Mouse (Mus musculus): ENCODE data around the gene Rab14. TPM values are rescaled to one million over a fixed set of nuclear protein-coding genes. Genes with fewer than 3 reads are reported as not detected.

The Rab14 gene
- total and polyA plus RNA-seq, 2 experiments from 2014 or later = 65.3 to 504 TPM

DNA sequence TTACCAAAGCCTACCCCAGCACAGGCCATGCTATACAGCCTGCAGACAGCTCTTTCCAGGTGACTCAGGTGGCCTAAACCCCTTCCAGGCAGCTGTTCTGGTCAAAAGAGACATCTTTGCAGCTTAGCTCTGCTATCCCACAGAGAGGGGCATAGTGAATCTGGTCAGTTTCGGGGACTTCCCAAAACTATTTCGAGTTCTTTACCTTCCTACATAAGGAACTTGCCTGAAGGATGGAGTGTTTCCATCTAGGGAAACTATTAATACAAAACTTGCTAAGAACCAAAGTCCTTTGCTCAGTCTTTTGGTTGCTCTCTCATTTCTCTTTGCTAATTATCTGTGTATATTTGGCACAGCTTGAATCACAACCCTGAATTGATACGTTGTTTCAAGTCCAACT lies 59.2 kb downstream of the Rab14 start:
- H3K36me3 ChIP-seq (ENCODE audit: insufficient read depth, low read length) = peaks cover 51% of the 10 kb centered on the region
- H3K4me2 ChIP-seq (ENCODE audit: low read depth, low read length, poor library complexity, severe bottlenecking) = no peak overlapping the region
- H3K27ac ChIP-seq (ENCODE audit: low read depth, low read length) = no peak overlapping the region
- no peak for TF ChIP-seq CTCF (IDR thresholded peaks at IDR 0.05)
- H3K9ac ChIP-seq (replicated peaks; ENCODE audit: low read length, poor library complexity, severe bottlenecking) = no peak overlapping the region
- H3K4me3 ChIP-seq (ENCODE audit: low read depth, low read length) = no peak overlapping the region
- H3K9me3 ChIP-seq (ENCODE audit: low read length) = no peaks in the 10 kb centered on the region
- no peaks in the 10 kb centered on the region for H3K27me3 ChIP-seq (ENCODE audit: insufficient read depth, low read length)
- ATAC-seq (ENCODE audit: low FRiP score) = no peak
- no peak for DNase-seq (ENCODE audit: low spot score)
- 96% methylated on average over 3 of the region's 3 CpGs for WGBS
- H3K4me1 ChIP-seq (ENCODE audit: insufficient read depth, low read length) = no peaks in the 10 kb centered on the region

- TF ChIP-seq CTCF (IDR thresholded peaks at IDR 0.05) = no peak
- ATAC-seq (ENCODE audit: low FRiP score) = no peak
These were observed 62.3 kb downstream of the Rab14 start for GRCm38 (mm10) chr2:35138576-35138975.

GRCm38 (mm10) chr2:35133891-35134290 lies 67.0 kb downstream of the Rab14 start:
- Histone ChIP-seq H3K4me1 (ENCODE audit: insufficient read depth, low read length) (0 out of 2 replicates have a peak, but pooled peaks cover 3% of the 10 kb centered on the region), H3K27me3 (ENCODE audit: insufficient read depth, low read length) (no peaks in the 10 kb centered on the region), H3K36me3 (ENCODE audit: insufficient read depth, low read length) (peaks cover 21% of the 10 kb centered on the region; the same call in 1 of the 2 replicates), H3K27ac (ENCODE audit: low read depth, low read length) (no peak overlapping the region), H3K9me3 (ENCODE audit: low read length) (no peaks in the 10 kb centered on the region), H3K4me2 (ENCODE audit: low read depth, low read length, poor library complexity, severe bottlenecking) (no peak overlapping the region), H3K4me3 (ENCODE audit: low read depth, low read length) (no peak overlapping the region), H3K9ac (replicated peaks; ENCODE audit: low read length, poor library complexity, severe bottlenecking) (no peak overlapping the region)
- TF ChIP-seq CTCF (IDR thresholded peaks at IDR 0.05) = no peak
- DNase-seq (ENCODE audit: low spot score) (no peak), ATAC-seq (ENCODE audit: low FRiP score) (no peak)
- WGBS = 82% methylated on average over 5 of the region's 5 CpGs

More at GRCm38 (mm10) chr2:35138576-35138975, 62.3 kb downstream of the Rab14 start:
- DNase-seq (ENCODE audit: low spot score) = no peak
- Histone ChIP-seq H3K27ac (ENCODE audit: low read depth, low read length) (no peak overlapping the region), H3K36me3 (ENCODE audit: insufficient read depth, low read length) (peaks cover 34% of the 10 kb centered on the region; the same call in 1 of the 2 replicates), H3K9ac (replicated peaks; ENCODE audit: low read length, poor library complexity, severe bottlenecking) (no peak overlapping the region), H3K27me3 (ENCODE audit: insufficient read depth, low read length) (no peaks in the 10 kb centered on the region), H3K4me1 (ENCODE audit: insufficient read depth, low read length) (no peaks in the 10 kb centered on the region), H3K4me3 (ENCODE audit: low read depth, low read length) (no peak overlapping the region), H3K4me2 (ENCODE audit: low read depth, low read length, poor library complexity, severe bottlenecking) (no peak overlapping the region), H3K9me3 (ENCODE audit: low read length) (no peaks in the 10 kb centered on the region)
- WGBS = 100% methylated on average over 1 of the region's 1 CpGs

GRCm38 (mm10) chr2:35132662-35133055 lies 68.3 kb downstream of the Rab14 start:
- Histone ChIP-seq H3K27ac (ENCODE audit: low read depth, low read length) (no peak overlapping the region), H3K36me3 (ENCODE audit: insufficient read depth, low read length) (peaks cover 13% of the 10 kb centered on the region; the same call in 1 of the 2 replicates), H3K9me3 (ENCODE audit: low read length) (no peaks in the 10 kb centered on the region), H3K27me3 (ENCODE audit: insufficient read depth, low read length) (no peaks in the 10 kb centered on the region), H3K4me2 (ENCODE audit: low read depth, low read length, poor library complexity, severe bottlenecking) (peak overlapping the region; percentile 47), H3K4me1 (ENCODE audit: insufficient read depth, low read length) (0 out of 2 replicates have a peak, but pooled peaks cover 3% of the 10 kb centered on the region), H3K4me3 (ENCODE audit: low read depth, low read length) (peak overlapping the region; percentile 33), H3K9ac (replicated peaks; ENCODE audit: low read length, poor library complexity, severe bottlenecking) (no peak overlapping the region)
- ATAC-seq (ENCODE audit: low FRiP score) = no peak
- DNase-seq (ENCODE audit: low spot score) = no peak
- WGBS = 11% methylated on average over 5 of the region's 5 CpGs
- TF ChIP-seq CTCF (IDR thresholded peaks at IDR 0.05) = no peak

DNA sequence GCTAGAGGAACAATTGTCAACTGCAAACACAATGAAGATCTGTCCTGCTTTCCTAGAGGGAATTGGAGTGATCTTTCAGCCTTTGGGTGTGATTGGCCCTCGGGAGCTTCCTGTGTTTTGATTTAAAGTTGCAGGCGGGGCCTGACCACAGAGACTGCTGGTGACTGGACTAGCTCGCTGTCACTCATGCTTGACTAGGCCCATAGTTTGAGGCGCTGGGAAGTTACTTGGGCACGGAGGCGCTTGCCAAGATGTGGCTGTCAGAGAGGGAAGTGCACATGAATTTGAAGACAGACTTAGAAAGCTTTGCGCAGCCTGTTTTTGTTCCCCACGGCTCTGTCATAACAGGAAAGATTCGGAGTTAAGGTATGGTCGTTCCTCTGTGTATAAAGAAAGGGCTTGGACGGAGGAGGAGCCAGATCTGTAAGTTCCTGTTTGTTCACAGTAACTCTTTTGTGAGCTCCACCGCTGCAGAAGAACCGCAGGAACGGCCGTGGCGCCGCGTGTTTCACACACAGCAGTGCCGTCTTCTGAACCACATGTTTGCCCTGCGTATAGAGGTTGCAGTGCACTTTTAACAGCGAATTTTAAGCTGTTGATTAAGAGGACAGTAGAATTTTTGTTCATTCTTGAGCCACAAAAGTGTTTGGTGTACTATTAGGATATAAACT lies 68.8 kb downstream of the Rab14 start:
- peak; percentile 50 for TF ChIP-seq CTCF (IDR thresholded peaks at IDR 0.05)
- Histone ChIP-seq H3K9me3 (ENCODE audit: low read length) (no peaks in the 10 kb centered on the region), H3K27me3 (ENCODE audit: insufficient read depth, low read length) (no peaks in the 10 kb centered on the region), H3K27ac (ENCODE audit: low read depth, low read length) (no peak overlapping the region), H3K4me1 (ENCODE audit: insufficient read depth, low read length) (0 out of 2 replicates have a peak, but pooled peaks cover 3% of the 10 kb centered on the region), H3K9ac (replicated peaks; ENCODE audit: low read length, poor library complexity, severe bottlenecking) (0 out of 2 replicates have a peak overlapping the region, but pooled peaks have one; percentile 19), H3K4me2 (ENCODE audit: low read depth, low read length, poor library complexity, severe bottlenecking) (peak overlapping the region; percentile 47), H3K4me3 (ENCODE audit: low read depth, low read length) (peak overlapping the region; percentile 33), H3K36me3 (ENCODE audit: insufficient read depth, low read length) (peaks cover 8% of the 10 kb centered on the region; the same call in 1 of the 2 replicates)
- ATAC-seq (ENCODE audit: low FRiP score) = peak; percentile 95
- WGBS = 2% methylated on average over 21 of the region's 21 CpGs
- DNase-seq (ENCODE audit: low spot score) = peak; percentile 95

GRCm38 (mm10) chr2:35131491-35131890 lies 69.4 kb downstream of the Rab14 start:
- no peak overlapping the region for H3K27ac ChIP-seq (ENCODE audit: low read depth, low read length)
- H3K9me3 ChIP-seq (ENCODE audit: low read length) = no peaks in the 10 kb centered on the region
- no peaks in the 10 kb centered on the region for H3K27me3 ChIP-seq (ENCODE audit: insufficient read depth, low read length)
- peak overlapping the region; percentile 47 for H3K4me2 ChIP-seq (ENCODE audit: low read depth, low read length, poor library complexity, severe bottlenecking)
- ATAC-seq (ENCODE audit: low FRiP score) = no peak
- H3K36me3 ChIP-seq (ENCODE audit: insufficient read depth, low read length) = peaks cover 5% of the 10 kb centered on the region; the same call in 1 of the 2 replicates
- TF ChIP-seq CTCF (IDR thresholded peaks at IDR 0.05) = no peak
- no peak overlapping the region for H3K9ac ChIP-seq (replicated peaks; ENCODE audit: low read length, poor library complexity, severe bottlenecking)
- H3K4me3 ChIP-seq (ENCODE audit: low read depth, low read length) = peak overlapping the region; percentile 33
- H3K4me1 ChIP-seq (ENCODE audit: insufficient read depth, low read length) = 0 out of 2 replicates have a peak, but pooled peaks cover 3% of the 10 kb centered on the region
- no peak for DNase-seq (ENCODE audit: low spot score)

Other genes starting within 250 kb of the Rab14 start
- 1.4 and 2.2 TPM in 2 replicates for gene Traf1, start 239.3 kb downstream of the Rab14 start, total RNA-seq (2014; rRNA removed)
- gene Traf1, start 239.3 kb downstream of the Rab14 start, polyA plus RNA-seq (2015; fragmentation: Nextera tagmentation; extraction: Ambion mirVana) = 2.8 and 3.0 TPM in 2 replicates
- 0.76 TPM in 1 of 2 replicates, not detected in the other for gene Hc, start 139.7 kb downstream of the Rab14 start, total RNA-seq (2014; rRNA removed)
- gene Hc, start 139.7 kb downstream of the Rab14 start, polyA plus RNA-seq (2015; fragmentation: Nextera tagmentation; extraction: Ambion mirVana) = 0.31 and 0.66 TPM in 2 replicates
- 0.93 and 1.2 TPM in 2 replicates for gene AI182371, start 99.6 kb downstream of the Rab14 start, total RNA-seq (2014; rRNA removed)
- 0.19 TPM in 1 of 2 replicates, not detected in the other for gene AI182371, start 99.6 kb downstream of the Rab14 start, polyA plus RNA-seq (2015; fragmentation: Nextera tagmentation; extraction: Ambion mirVana)
- 7.0 and 11.8 TPM in 2 replicates for gene Cntrl, start 91.6 kb downstream of the Rab14 start, total RNA-seq (2014; rRNA removed)
- gene Cntrl, start 91.6 kb downstream of the Rab14 start, polyA plus RNA-seq (2015; fragmentation: Nextera tagmentation; extraction: Ambion mirVana) = 6.1 and 8.2 TPM in 2 replicates
- gene Gsn, start 55.3 kb upstream of the Rab14 start, total RNA-seq (2014; rRNA removed) = 23.4 and 39.1 TPM in 2 replicates
- gene Gsn, start 55.3 kb upstream of the Rab14 start, polyA plus RNA-seq (2015; fragmentation: Nextera tagmentation; extraction: Ambion mirVana) = 26.2 and 28.5 TPM in 2 replicates
- gene Stom, start 135.9 kb upstream of the Rab14 start, total RNA-seq (2014; rRNA removed) = 21.9 and 24.9 TPM in 2 replicates
- 23.1 and 23.3 TPM in 2 replicates for gene Stom, start 135.9 kb upstream of the Rab14 start, polyA plus RNA-seq (2015; fragmentation: Nextera tagmentation; extraction: Ambion mirVana)
- gene 4930568D16Rik, start 166.6 kb upstream of the Rab14 start, total RNA-seq (2014; rRNA removed) = not detected in 2 replicates
- gene 4930568D16Rik, start 166.6 kb upstream of the Rab14 start, polyA plus RNA-seq (2015; fragmentation: Nextera tagmentation; extraction: Ambion mirVana) = not detected in 2 replicates
- not detected in 2 replicates for gene 4930402F06Rik, start 196.1 kb upstream of the Rab14 start, total RNA-seq (2014; rRNA removed)
- not detected in 2 replicates for gene 4930402F06Rik, start 196.1 kb upstream of the Rab14 start, polyA plus RNA-seq (2015; fragmentation: Nextera tagmentation; extraction: Ambion mirVana)

All from midbrain, postnatal 0 days (tissue).